Mouse (Mus musculus) E14TG2a.4 (cell line): ENCODE results near the gene Arl6ip1.

Experiments used
- CTCF ChIP-seq: conservative IDR thresholded peaks from 2 replicates; pipeline ENCODE4 v1.5.1; 2014; ENCODE audit warnings: low read length
- NANOG ChIP-seq: IDR thresholded peaks from 2 replicates; pipeline ENCODE4 v1.6.1; 2014; ENCODE audit warnings: borderline replicate concordance, low read length, mixed read lengths

GRCm38 (mm10) chr7:118115877-118116568 lies 13.4 kb downstream of the Arl6ip1 start, which contains the start of gene Rps15a:
- TF ChIP-seq CTCF, result no peak
- TF ChIP-seq NANOG, result no peak
